Mouse (Mus musculus): ENCODE data around the gene Grtp1. TPM values are rescaled to one million over a fixed set of nuclear protein-coding genes. Genes with fewer than 3 reads are reported as not detected.

Grtp1 gene
- polyA plus RNA-seq, 1 experiment from 2014 or later, result 13.8 TPM

GRCm38 (mm10) chr8:13203472-13203871 lies 3.1 kb upstream of the Grtp1 start:
- peaks cover 89% of the 10 kb centered on the region for H3K4me1 ChIP-seq
- H3K9me3 ChIP-seq (replicated peaks), result no peaks in the 10 kb centered on the region
- H3K27me3 ChIP-seq (replicated peaks), result peaks cover 10% of the 10 kb centered on the region; the same call in 1 of the 2 replicates
- peak overlapping the region; percentile 93 for H3K4me3 ChIP-seq
- H3K27ac ChIP-seq, result peak overlapping the region; percentile 98
- H3K9ac ChIP-seq, result peak overlapping the region; percentile 90
- no peak for ATAC-seq
- peak overlapping the region; percentile 98 for H3K4me2 ChIP-seq
- H3K36me3 ChIP-seq, result peaks cover 10% of the 10 kb centered on the region
- WGBS (ENCODE audit: insufficient replicate concordance), result 64% methylated on average over 1 of the region's 1 CpGs

GRCm38 (mm10) chr8:13202806-13203205 lies 2.4 kb upstream of the Grtp1 start:
- peak overlapping the region; percentile 90 for H3K9ac ChIP-seq
- WGBS (ENCODE audit: insufficient replicate concordance), result 15% methylated on average over 3 of the region's 3 CpGs

GRCm38 (mm10) chr8:13202041-13202440 lies 1.6 kb upstream of the Grtp1 start:
- WGBS (ENCODE audit: insufficient replicate concordance), result 33% methylated on average over 3 of the region's 3 CpGs
- peaks cover 76% of the 10 kb centered on the region for H3K4me1 ChIP-seq
- H3K27me3 ChIP-seq (replicated peaks), result peaks cover 10% of the 10 kb centered on the region; the same call in 1 of the 2 replicates
- no peak for ATAC-seq
- H3K36me3 ChIP-seq, result peaks cover 10% of the 10 kb centered on the region
- peak overlapping the region; percentile 98 for H3K27ac ChIP-seq
- H3K4me3 ChIP-seq, result peak overlapping the region; percentile 93
- H3K4me2 ChIP-seq, result peak overlapping the region; percentile 98
- H3K9me3 ChIP-seq (replicated peaks), result no peaks in the 10 kb centered on the region
- peak overlapping the region; percentile 90 for H3K9ac ChIP-seq

More at GRCm38 (mm10) chr8:13202806-13203205, 2.4 kb upstream of the Grtp1 start:
- peak; percentile 86 for ATAC-seq
- Histone ChIP-seq H3K27me3 (replicated peaks) (peaks cover 10% of the 10 kb centered on the region; the same call in 1 of the 2 replicates), H3K4me3 (peak overlapping the region; percentile 93), H3K9me3 (replicated peaks) (no peaks in the 10 kb centered on the region), H3K27ac (peak overlapping the region; percentile 98), H3K4me1 (peaks cover 84% of the 10 kb centered on the region), H3K36me3 (peaks cover 10% of the 10 kb centered on the region), H3K4me2 (peak overlapping the region; percentile 98)

- ATAC-seq, result peak; percentile 37; the same call in 1 of the 2 replicates
- peak overlapping the region; percentile 90 for H3K9ac ChIP-seq
- peak overlapping the region; percentile 93 for H3K4me3 ChIP-seq
- H3K27me3 ChIP-seq (replicated peaks), result peaks cover 15% of the 10 kb centered on the region; the same call in 1 of the 2 replicates
- peak overlapping the region; percentile 98 for H3K27ac ChIP-seq
- H3K4me2 ChIP-seq, result peak overlapping the region; percentile 98
- H3K9me3 ChIP-seq (replicated peaks), result no peaks in the 10 kb centered on the region
- 3% methylated on average over 18 of the region's 18 CpGs for WGBS (ENCODE audit: insufficient replicate concordance)
- H3K4me1 ChIP-seq, result peaks cover 71% of the 10 kb centered on the region
- peaks cover 13% of the 10 kb centered on the region for H3K36me3 ChIP-seq
Measured at GRCm38 (mm10) chr8:13201013-13201334, 554 bp upstream of the Grtp1 start.

GRCm38 (mm10) chr8:13199385-13200061 lies 897 bp downstream of the Grtp1 start:
- H3K9me3 ChIP-seq (replicated peaks), result no peaks in the 10 kb centered on the region
- peak overlapping the region; percentile 90 for H3K9ac ChIP-seq
- peaks cover 21% of the 10 kb centered on the region; the same call in 1 of the 2 replicates for H3K27me3 ChIP-seq (replicated peaks)
- peak overlapping the region; percentile 93 for H3K4me3 ChIP-seq
- H3K27ac ChIP-seq, result no peak overlapping the region
- H3K36me3 ChIP-seq, result peaks cover 13% of the 10 kb centered on the region
- 26% methylated on average over 14 of the region's 14 CpGs for WGBS (ENCODE audit: insufficient replicate concordance)
- H3K4me1 ChIP-seq, result peaks cover 69% of the 10 kb centered on the region
- no peak for ATAC-seq
- peak overlapping the region; percentile 98 for H3K4me2 ChIP-seq

GRCm38 (mm10) chr8:13197493-13197892 lies 2.9 kb downstream of the Grtp1 start:
- Histone ChIP-seq H3K9ac (no peak overlapping the region; the same call in 1 of the 2 replicates), H3K36me3 (0 out of 2 replicates have a peak, but pooled peaks cover 3% of the 10 kb centered on the region), H3K27ac (no peak overlapping the region), H3K4me3 (no peak overlapping the region), H3K4me2 (no peak overlapping the region), H3K27me3 (replicated peaks) (peaks cover 21% of the 10 kb centered on the region; the same call in 1 of the 2 replicates), H3K9me3 (replicated peaks) (no peaks in the 10 kb centered on the region), H3K4me1 (peaks cover 57% of the 10 kb centered on the region)
- WGBS (ENCODE audit: insufficient replicate concordance), result 82% methylated on average over 5 of the region's 5 CpGs
- no peak for ATAC-seq

GRCm38 (mm10) chr8:13194818-13195217 lies 5.6 kb downstream of the Grtp1 start:
- H3K27me3 ChIP-seq (replicated peaks), result peaks cover 16% of the 10 kb centered on the region; the same call in 1 of the 2 replicates
- H3K4me2 ChIP-seq, result no peak overlapping the region
- H3K27ac ChIP-seq, result no peak overlapping the region
- WGBS (ENCODE audit: insufficient replicate concordance), result 56% methylated on average over 10 of the region's 10 CpGs
- no peak overlapping the region for H3K9ac ChIP-seq
- no peaks in the 10 kb centered on the region for H3K9me3 ChIP-seq (replicated peaks)
- ATAC-seq, result no peak
- H3K36me3 ChIP-seq, result 0 out of 2 replicates have a peak, but pooled peaks cover 3% of the 10 kb centered on the region
- no peak overlapping the region for H3K4me3 ChIP-seq
- H3K4me1 ChIP-seq, result peaks cover 39% of the 10 kb centered on the region

- Histone ChIP-seq H3K9me3 (replicated peaks) (no peaks in the 10 kb centered on the region), H3K9ac (no peak overlapping the region), H3K4me1 (peaks cover 12% of the 10 kb centered on the region), H3K27me3 (replicated peaks) (no peaks in the 10 kb centered on the region), H3K36me3 (peaks cover 6% of the 10 kb centered on the region; the same call in 1 of the 2 replicates), H3K4me3 (no peak overlapping the region), H3K4me2 (no peak overlapping the region), H3K27ac (no peak overlapping the region)
- ATAC-seq, result no peak
- WGBS (ENCODE audit: insufficient replicate concordance), result 80% methylated on average over 8 of the region's 8 CpGs
Measured at GRCm38 (mm10) chr8:13190235-13190634, 10.2 kb downstream of the Grtp1 start.

- H3K27ac ChIP-seq, result no peak overlapping the region
- no peaks in the 10 kb centered on the region for H3K27me3 ChIP-seq (replicated peaks)
- peaks cover 7% of the 10 kb centered on the region; the same call in 1 of the 2 replicates for H3K4me1 ChIP-seq
- H3K9me3 ChIP-seq (replicated peaks), result no peaks in the 10 kb centered on the region
- WGBS (ENCODE audit: insufficient replicate concordance), result 83% methylated on average over 1 of the region's 1 CpGs
- H3K9ac ChIP-seq, result no peak overlapping the region
- peaks cover 18% of the 10 kb centered on the region for H3K36me3 ChIP-seq
- H3K4me2 ChIP-seq, result no peak overlapping the region
- H3K4me3 ChIP-seq, result no peak overlapping the region
- ATAC-seq, result no peak
Measured at GRCm38 (mm10) chr8:13188857-13189256, 11.6 kb downstream of the Grtp1 start.

- WGBS (ENCODE audit: insufficient replicate concordance), result 82% methylated on average over 13 of the region's 13 CpGs
- Histone ChIP-seq H3K9ac (no peak overlapping the region), H3K4me3 (no peak overlapping the region), H3K4me2 (no peak overlapping the region), H3K4me1 (no peaks in the 10 kb centered on the region), H3K27ac (no peak overlapping the region), H3K9me3 (replicated peaks) (no peaks in the 10 kb centered on the region), H3K27me3 (replicated peaks) (no peaks in the 10 kb centered on the region), H3K36me3 (peaks cover 18% of the 10 kb centered on the region)
- ATAC-seq, result no peak
Measured at GRCm38 (mm10) chr8:13188052-13188555, 12.3 kb downstream of the Grtp1 start.

- Histone ChIP-seq H3K9me3 (replicated peaks) (no peaks in the 10 kb centered on the region), H3K27ac (no peak overlapping the region), H3K36me3 (peaks cover 18% of the 10 kb centered on the region), H3K4me1 (no peaks in the 10 kb centered on the region), H3K9ac (no peak overlapping the region), H3K27me3 (replicated peaks) (no peaks in the 10 kb centered on the region), H3K4me2 (no peak overlapping the region), H3K4me3 (no peak overlapping the region)
- ATAC-seq, result no peak
- 78% methylated on average over 7 of the region's 7 CpGs for WGBS (ENCODE audit: insufficient replicate concordance)
Measured at GRCm38 (mm10) chr8:13187638-13188037, 12.8 kb downstream of the Grtp1 start.

- ATAC-seq, result no peak
- peaks cover 18% of the 10 kb centered on the region for H3K36me3 ChIP-seq
- no peaks in the 10 kb centered on the region for H3K27me3 ChIP-seq (replicated peaks)
- no peak overlapping the region for H3K4me2 ChIP-seq
- peaks cover 1% of the 10 kb centered on the region; the same call in 1 of the 2 replicates for H3K4me1 ChIP-seq
- WGBS (ENCODE audit: insufficient replicate concordance), result 68% methylated on average over 9 of the region's 9 CpGs
- H3K9me3 ChIP-seq (replicated peaks), result no peaks in the 10 kb centered on the region
- H3K4me3 ChIP-seq, result no peak overlapping the region
- no peak overlapping the region for H3K27ac ChIP-seq
- H3K9ac ChIP-seq, result no peak overlapping the region
Measured at GRCm38 (mm10) chr8:13187229-13187628, 13.2 kb downstream of the Grtp1 start.

Data from liver, embryonic 12.5 days (tissue).